Mouse (Mus musculus) intestine, postnatal 0 days (tissue): Measurements from ENCODE around the gene Gm20425. TPM values are rescaled to one million over a fixed set of nuclear protein-coding genes. Genes with fewer than 3 reads are reported as not detected.

Experiments
- ATAC-seq: fragments of 200-750 bp; cut with Nextera tagmentation; 2 replicates; pipeline ENCODE4 v1.8.0; 2017; ENCODE audit warnings: mild to moderate bottlenecking, moderate TSS enrichment, moderate library complexity
- H3K27ac ChIP-seq: fragments of 300-500 bp; sonication (generic); 2 replicates; pipeline ENCODE4 v1.5.1; 2014; ENCODE audit warnings: mild to moderate bottlenecking, low read depth, low read length, moderate library complexity
- H3K27me3 ChIP-seq: fragments of 300-500 bp; sonication (generic); replicated peaks from 2 replicates; pipeline ENCODE4 v1.6.1; 2014; ENCODE audit warnings: low read length, mixed read lengths; ENCODE audit not compliant: control insufficient read depth, insufficient read depth
- H3K36me3 ChIP-seq: fragments of 300-500 bp; sonication (generic); 2 replicates; pipeline ENCODE4 v1.6.1; 2014; ENCODE audit warnings: mild to moderate bottlenecking, moderate library complexity; ENCODE audit not compliant: control insufficient read depth, insufficient read depth
- H3K4me1 ChIP-seq: fragments of 300-500 bp; sonication (generic); replicated peaks from 2 replicates; pipeline ENCODE4 v1.6.1; 2014; ENCODE audit warnings: antibody characterized with exemption, low read length, mixed read lengths; ENCODE audit not compliant: control insufficient read depth, insufficient read depth
- H3K4me2 ChIP-seq: fragments of 300-500 bp; sonication (generic); replicated peaks from 2 replicates; pipeline ENCODE4 v1.6.1; 2014; ENCODE audit warnings: low read depth, mild to moderate bottlenecking, moderate library complexity
- H3K4me3 ChIP-seq: fragments of 300-500 bp; sonication (generic); 2 replicates; pipeline ENCODE4 v1.5.1; 2014; ENCODE audit warnings: low read depth, low read length
- H3K9ac ChIP-seq: fragments of 300-500 bp; sonication (generic); 2 replicates; pipeline ENCODE4 v1.6.1; 2014; ENCODE audit warnings: mild to moderate bottlenecking, low read depth, low read length
- H3K9me3 ChIP-seq: fragments of 300-500 bp; sonication (generic); 2 replicates; pipeline ENCODE4 v1.6.1; 2016; ENCODE audit warnings: mixed run types; ENCODE audit not compliant: control insufficient read depth
- CTCF ChIP-seq: sonication (generic); IDR thresholded peaks from 2 replicates; pipeline ENCODE4 v1.5.1; 2016; ENCODE audit warnings: low read depth, mild to moderate bottlenecking, control low read depth, antibody characterized with exemption, moderate library complexity
- WGBS: fragments of 180-500 bp; shearing (Covaris S2); extraction: QIAGEN DNeasy Blood & Tissue Kit; methylation state at CpG from one replicate; pipeline ENCODE4 v1.1.7; 2014; 5-methylcytosine and 5-hydroxymethylcytosine counted together
- polyA plus RNA-seq: library from polyadenylated mRNA; unstranded; fragments of >200 nt; fragmentation: Nextera tagmentation; extraction: Ambion mirVana; gene quantifications from 2 replicates; pipeline ENCODE4 v1.2.1, GENCODE M21; 2015

Gm20425 gene
- polyA plus RNA-seq, 1 experiment from 2014 or later, result 8.9 TPM

DNA sequence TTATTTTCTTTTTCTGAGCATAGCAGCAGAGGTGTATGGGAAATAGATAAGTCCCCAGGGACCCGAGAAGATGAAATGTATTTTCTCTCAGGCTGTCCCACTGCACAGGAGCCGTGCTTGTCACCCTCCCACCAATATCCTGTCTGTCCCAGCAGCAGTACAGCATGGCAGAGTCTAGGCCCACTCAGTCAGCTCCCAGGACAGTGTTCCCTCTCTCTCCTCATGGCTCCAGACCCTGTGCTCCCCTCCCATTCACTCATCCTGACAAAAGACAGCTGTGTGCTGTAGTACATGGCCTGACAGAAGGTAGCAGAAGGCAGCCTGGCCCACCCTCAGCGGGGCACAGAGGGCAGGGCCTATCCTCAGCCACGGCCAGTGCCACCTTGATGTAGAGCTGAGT lies 86.2 kb downstream of the Gm20425 start:
- no peaks in the 10 kb centered on the region for H3K27me3 ChIP-seq
- H3K9ac ChIP-seq, result no peak overlapping the region
- no peak overlapping the region for H3K4me2 ChIP-seq
- ATAC-seq, result no peak
- no peak overlapping the region for H3K27ac ChIP-seq
- no peaks in the 10 kb centered on the region for H3K9me3 ChIP-seq
- H3K36me3 ChIP-seq, result no peaks in the 10 kb centered on the region
- TF ChIP-seq CTCF, result no peak
- 65% methylated on average over 4 of the region's 4 CpGs for WGBS
- no peaks in the 10 kb centered on the region for H3K4me1 ChIP-seq
- H3K4me3 ChIP-seq, result no peak overlapping the region

- H3K27me3 ChIP-seq, result no peaks in the 10 kb centered on the region
- H3K27ac ChIP-seq, result no peak overlapping the region
- ATAC-seq, result no peak
- no peaks in the 10 kb centered on the region for H3K4me1 ChIP-seq
- no peak overlapping the region for H3K9ac ChIP-seq
- no peak overlapping the region for H3K4me2 ChIP-seq
- no peaks in the 10 kb centered on the region for H3K36me3 ChIP-seq
- TF ChIP-seq CTCF, result no peak
- 71% methylated on average over 7 of the region's 7 CpGs for WGBS
- no peaks in the 10 kb centered on the region for H3K9me3 ChIP-seq
- H3K4me3 ChIP-seq, result no peak overlapping the region
Measured at GRCm38 (mm10) chr9:103141266-103141665, 88.8 kb downstream of the Gm20425 start.

- no peak for ATAC-seq
- Histone ChIP-seq H3K36me3 (no peaks in the 10 kb centered on the region), H3K27ac (no peak overlapping the region), H3K9me3 (no peaks in the 10 kb centered on the region), H3K4me2 (no peak overlapping the region), H3K27me3 (no peaks in the 10 kb centered on the region), H3K4me3 (no peak overlapping the region), H3K4me1 (no peaks in the 10 kb centered on the region), H3K9ac (no peak overlapping the region)
- no peak for TF ChIP-seq CTCF
- 85% methylated on average over 6 of the region's 6 CpGs for WGBS
Measured at GRCm38 (mm10) chr9:103140384-103140783, 89.7 kb downstream of the Gm20425 start.

Other genes with a start within 250 kb of the Gm20425 start
- gene Slco2a1, start 241.6 kb downstream of the Gm20425 start, polyA plus RNA-seq, result 41.2 and 45.9 TPM in 2 replicates
- gene Rab6b, start 118.5 kb downstream of the Gm20425 start, polyA plus RNA-seq, result 3.7 and 4.3 TPM in 2 replicates
- 20.7 and 21.4 TPM in 2 replicates for gene Srprb, start 28.2 kb downstream of the Gm20425 start, polyA plus RNA-seq
- gene Trf, start 137 bp upstream of the Gm20425 start, polyA plus RNA-seq, result 237 and 245 TPM in 2 replicates
- gene 1300017J02Rik, start 74.8 kb upstream of the Gm20425 start, polyA plus RNA-seq, result 2.4 and 3.8 TPM in 2 replicates
- 15.2 and 17.1 TPM in 2 replicates for gene Topbp1, start 74.9 kb upstream of the Gm20425 start, polyA plus RNA-seq
- 38.8 and 39.8 TPM in 2 replicates for gene Cdv3, start 135.5 kb upstream of the Gm20425 start, polyA plus RNA-seq